Mouse (Mus musculus): ENCODE measurements around the gene Tunar. TPM values are rescaled to one million over a fixed set of nuclear protein-coding genes. Genes with fewer than 3 reads are reported as not detected.

Gene Tunar
- not detected for polyA plus RNA-seq (2017; shearing (Covaris generic))

DNA sequence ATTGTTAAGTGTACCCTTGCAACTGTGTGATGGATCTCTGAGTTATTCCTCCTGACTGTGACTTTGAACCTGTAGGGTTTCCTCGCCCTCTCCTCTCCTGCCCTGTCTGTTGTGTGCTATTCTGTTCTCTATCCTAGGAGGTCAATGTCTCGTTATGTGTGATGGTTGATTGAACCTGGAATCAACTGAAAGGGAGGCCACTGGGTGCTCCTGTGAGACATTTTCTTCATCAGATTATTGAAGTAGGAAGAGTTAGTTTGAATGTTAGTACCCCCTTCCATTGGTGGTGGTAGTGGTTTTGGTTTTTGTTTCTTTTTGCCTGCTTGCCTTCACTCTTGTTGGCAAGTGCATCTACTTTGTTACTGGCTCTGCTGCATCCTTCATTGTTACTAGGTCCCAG lies at the start of gene Tunar:
Gene Tunar (plus strand): TSS at position 301 of the 400 bp plus-strand sequence.
- no peak for ATAC-seq

DNA sequence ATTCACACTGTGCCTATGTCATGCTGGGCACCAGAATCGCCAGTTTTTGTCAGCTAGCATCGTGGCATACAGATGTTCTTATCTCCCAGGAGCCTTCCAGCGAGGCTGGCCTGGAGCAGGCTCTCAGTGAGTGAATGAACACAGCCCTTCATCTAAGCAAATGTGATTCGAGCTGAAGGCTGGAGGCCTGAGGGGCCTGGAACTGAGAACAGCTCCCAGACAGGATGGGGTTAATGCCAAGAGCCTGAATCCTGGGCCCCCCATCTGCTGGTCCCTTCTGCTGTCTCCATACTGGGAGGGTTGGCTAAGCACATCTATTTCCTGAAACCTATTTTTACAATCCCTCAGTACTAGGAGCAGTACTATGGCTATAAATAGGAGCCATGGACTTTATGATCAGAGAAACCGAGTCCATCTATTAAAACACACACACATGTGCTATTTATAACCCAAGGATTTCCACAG lies 21.1 kb upstream of the Tunar start:
- no peak for ATAC-seq

DNA sequence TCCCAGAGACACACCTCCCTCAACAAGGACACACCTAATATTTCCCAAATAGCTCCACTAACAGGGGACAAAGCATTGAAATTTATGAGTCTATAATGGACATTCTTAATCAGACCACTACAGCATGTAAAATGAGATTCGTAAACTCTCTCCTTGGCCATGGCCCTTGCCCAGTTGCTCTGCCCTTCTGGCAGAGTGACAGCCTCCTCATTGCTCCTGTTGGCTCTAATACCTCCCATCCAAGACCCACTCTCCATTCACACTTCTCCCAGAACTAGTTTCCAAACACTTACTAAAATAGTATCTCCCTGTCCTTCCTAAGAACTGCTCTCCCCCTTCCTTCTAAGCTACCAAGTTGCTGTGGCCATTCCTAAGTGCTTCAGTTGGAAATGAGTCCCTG lies 19.3 kb upstream of the Tunar start:
- ATAC-seq: no peak

DNA sequence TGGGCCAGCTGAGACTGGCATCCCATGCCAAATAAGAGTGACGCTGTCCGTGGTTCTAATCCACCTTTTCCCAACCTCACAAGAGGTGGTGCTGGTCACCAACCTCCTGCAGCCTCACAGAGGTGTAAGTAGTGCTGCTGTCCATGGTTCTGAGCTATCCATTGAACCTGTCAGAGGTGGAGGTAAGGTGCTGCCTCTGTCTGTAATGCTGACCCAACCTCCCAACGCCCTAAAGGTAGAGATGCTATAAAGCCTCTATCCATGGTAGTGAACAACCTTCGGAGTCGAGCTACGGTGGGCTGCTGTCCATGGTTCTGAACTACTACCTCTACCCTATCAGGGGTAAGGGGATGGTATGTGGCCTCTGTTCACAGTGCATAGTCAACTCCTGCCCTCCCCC lies 11.5 kb upstream of the Tunar start:
- no peak for ATAC-seq

DNA sequence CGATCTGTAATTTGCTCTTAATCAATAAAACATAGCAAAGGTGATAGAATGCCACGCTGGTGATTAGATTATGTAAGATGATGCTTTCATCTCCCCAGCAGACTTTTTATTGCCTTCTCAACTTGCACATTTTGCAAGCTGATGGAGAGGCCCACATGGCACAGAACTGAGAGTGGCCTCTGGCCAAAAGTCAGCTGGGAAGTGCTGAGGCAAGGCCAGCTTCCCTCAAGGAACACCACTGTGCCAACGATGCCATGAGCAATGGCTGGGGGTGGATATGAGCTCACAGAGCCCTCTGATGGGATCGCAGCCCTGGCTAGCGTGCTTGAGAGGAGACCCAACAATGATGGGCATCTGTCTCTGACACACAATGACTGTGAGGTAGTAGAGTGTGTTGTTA lies 6.6 kb upstream of the Tunar start:
- ATAC-seq: no peak

DNA sequence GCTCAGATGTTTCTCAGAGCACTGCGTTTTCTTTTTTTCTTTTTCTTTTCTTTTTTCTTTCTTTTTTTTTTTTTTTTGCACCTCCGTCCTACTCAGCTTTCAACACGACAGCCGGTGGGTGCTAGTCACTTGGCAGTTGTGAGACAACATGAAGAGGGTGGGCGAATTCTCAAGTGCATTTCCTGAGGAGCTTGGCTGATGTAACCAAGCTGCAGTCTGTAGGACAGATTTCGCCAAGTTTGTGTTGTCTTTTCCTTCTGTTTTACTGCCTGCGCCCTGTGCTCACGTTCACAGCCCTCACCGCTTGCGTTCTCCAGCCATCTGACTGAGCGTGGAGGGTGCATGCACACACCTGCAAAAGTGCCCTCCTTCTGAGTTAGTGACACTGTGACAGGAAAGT lies 5.3 kb upstream of the Tunar start:
- no peak for ATAC-seq

DNA sequence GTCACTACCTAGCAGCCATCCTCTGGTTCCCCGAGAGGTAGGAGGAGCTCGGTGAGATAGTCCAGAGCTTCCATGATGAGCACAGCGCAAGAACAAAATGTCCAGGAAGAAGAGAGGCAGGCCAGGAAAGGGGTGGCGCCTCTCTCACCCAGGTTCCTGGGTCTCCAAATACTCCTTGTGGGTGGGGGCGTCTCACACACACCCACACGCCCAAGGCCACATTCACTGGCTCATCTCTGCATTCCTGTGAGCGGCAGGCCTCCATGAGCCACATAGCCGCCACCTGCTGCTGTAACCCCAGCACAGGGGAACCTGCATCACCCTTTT lies 2.4 kb downstream of the Tunar start:
- no peak for ATAC-seq

DNA sequence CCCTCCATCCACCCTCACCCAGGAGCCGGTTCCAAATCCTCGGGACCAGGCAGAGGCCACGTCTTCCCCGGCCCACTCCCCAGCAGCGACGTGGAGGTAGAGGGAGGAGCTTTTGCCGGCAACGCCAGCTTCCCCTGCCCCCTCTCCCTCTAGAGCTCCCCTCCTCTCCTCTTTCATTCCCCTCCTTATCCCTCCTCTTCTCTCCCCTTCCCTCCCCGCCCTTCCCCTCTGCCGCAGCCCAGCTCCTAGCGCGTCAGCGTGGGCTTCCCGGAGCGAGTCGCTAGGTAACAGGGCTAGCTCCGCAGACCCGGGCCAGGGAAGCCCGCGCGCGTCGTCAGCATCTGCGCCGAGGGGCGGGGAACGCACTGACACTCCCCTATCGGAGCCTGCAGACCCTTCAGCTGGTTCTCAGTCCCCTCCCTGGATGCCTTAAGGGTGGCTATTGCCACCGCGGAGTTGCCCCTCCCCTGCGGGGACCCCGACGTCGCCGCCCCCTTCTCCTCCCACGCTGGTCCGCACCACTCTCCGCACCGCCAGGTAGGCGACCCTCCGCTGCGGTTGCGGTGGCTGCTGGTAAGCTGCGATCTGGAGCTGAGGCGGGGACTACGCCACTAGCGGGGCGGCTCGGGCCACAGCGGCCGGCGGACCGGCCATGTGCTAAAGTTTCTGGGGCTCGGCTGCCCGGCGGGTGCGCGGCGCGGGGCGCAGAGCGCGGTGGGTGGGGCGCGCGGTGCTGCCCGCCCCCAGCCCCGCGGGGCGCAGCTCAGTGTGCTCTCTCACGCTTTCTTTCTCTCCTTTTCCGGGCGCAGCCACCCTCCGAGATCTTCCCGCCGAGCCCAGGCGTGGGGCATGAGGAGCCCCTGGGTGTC lies 3.0 kb downstream of the Tunar start:
- no peak for ATAC-seq

DNA sequence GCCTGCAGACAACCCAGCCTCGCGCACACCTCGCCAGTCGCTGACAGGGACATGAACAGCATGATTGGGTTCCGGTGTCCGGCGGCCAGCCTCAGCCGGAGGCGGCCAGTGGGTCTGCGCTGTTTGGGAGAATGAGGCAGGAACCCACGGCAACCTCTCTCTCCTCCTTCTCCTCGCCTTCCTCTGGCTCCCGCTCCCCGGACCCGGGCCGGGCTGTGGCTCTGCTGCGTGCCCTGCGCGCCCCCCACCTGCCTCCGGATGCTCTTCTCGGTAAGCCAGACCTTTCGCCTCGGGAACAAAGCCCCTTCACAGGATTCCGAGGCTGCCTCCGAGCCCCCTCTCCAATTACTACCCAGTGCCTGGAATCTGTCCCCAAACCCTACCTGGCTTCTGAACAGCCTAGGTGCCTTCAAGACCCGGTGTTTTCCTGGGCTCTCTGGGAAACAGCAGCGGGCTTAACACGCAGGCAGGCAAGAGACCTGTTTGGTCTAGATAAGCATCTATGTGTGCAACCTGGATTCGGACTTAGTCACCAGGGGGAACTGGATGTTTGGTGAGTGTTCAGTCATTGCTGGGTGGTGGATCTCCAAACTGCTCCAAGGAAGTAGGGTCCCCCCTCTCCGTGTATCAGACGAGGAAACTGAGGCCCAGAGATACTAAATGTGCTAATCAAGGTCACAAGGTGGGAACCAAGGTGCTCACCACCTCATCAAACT lies 3.8 kb downstream of the Tunar start:
- ATAC-seq: no peak

DNA sequence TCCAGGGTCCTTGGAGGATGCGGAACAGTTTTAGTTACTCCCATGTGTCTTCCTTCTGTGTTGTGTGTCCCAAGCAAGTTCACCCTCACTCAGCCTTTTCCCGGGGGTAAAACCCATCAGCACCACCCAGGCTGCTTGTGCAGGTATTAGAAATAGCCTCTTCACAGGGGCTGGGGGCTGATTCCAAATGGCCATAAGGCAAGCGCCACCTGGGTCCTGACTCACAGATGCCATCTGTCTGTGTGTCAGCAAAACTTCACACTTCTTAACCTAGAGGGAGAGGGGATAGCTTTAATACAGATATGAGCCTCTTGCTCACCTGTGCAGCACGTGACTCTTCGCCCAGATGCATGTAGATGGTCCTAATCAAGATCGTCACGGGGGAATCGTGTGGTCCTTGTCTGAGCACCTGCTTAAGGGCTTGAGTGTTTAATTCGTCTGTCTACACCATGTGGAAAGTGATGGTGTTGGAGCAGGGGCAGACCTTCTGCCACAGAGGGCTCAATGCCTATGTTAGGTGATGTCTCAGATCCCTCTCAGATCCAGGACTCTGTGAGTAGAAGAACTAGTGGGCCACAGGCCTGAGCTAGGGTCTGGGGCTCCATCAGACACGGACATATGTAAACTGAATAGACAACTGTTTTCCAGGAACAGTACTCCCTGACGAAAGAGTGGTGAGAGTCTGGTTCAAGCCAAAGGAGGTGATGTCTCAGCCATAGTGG lies 4.7 kb downstream of the Tunar start:
- no peak for ATAC-seq

DNA sequence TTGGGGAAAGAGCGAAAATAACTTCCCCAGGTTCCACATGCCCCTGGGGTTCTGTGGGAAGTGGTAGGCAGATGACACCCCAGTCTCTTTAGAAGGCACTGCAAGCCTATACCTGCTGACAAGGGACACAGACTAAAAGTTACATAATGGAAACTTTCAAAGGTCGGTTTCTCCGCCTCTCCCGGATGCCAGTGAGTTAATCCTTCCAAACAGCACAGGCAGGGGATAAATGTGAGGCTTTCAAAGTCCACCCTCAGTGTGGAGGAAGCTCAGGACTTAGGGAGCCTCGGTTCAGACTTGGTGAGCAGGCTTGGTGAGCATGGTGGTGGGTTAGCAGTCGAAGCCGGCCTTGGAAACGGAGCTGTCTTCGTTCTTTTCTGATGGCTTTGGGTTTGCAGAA lies 7.9 kb downstream of the Tunar start:
- ATAC-seq: no peak

DNA sequence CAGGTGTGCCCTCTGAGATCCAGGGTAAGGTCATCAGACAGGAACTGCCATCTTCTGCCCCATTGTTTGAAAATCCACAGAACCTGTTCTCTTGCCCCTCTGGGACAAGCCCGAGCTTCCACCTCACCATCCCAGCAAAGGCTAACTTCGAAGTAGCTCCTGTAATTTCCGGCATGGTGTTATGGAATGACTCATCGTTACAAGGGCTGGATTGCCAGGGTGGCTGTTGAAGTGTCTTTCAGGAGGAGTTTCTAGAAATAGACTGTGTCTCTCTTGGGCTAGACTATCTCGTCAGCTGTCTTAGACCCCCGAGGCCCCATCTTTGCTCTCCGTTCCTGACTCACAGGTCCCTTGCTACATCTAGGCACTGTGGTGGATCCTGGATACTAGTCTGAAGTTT lies 10.8 kb downstream of the Tunar start:
- no peak for ATAC-seq

DNA sequence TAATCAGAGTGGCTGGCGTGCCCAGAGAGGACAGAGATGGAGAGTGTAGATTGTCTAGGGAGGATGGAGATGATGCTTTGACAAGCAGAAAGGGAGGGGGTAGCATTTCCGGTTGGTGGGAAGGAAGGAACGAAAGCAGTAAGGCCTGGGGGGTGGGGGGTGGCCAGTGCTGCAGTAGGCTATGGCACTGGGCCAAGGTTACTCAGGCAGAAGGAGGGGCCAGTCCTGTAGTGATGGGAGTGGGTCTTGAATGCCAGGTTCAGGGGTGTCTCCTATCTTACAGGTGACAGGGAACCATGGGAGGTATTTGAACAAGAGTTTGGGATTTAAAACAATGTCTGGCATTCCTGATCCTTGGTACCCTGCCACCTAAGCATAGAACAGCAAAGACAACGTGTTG lies 13.2 kb downstream of the Tunar start:
- ATAC-seq: no peak

DNA sequence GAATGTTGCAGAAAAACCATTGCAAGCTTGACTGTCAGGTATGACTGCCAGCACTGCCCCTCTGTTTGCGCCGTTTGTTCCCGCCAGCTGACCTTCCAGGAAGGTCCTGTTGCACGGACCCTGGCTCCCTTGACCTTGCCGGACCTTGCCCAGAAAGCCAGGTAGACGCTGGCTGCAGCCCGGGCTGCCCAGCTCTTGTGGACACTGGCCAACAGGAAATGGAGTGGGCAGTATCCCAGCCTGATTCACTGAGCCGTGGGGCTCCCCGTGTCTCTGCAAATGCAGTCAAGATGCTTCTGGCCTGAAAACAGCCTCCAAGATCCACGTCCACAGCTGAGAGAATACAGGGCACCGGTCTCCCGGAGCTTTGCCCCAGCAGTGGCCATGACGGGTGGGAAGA lies 13.6 kb downstream of the Tunar start:
- no peak for ATAC-seq

DNA sequence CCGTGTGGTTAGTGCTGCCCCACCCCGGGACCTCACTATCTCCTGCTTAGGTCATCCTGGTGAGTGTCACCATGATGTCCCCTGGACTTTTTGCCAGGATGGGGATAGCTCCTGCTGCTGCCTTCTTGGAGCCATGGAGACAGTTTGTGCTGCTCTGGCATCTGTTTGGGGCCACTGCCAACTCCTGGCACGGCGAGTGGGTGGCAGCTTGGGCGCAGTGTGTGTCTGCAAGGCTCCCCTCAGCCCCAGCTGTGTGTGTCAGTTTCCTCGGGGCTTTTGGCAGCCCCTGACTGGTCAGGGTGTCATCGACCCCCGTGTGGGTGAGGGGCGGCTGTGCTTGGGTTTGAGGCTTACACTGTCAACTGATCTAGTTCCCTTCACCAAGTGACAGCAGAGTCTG lies 20.6 kb downstream of the Tunar start:
- no peak for ATAC-seq

DNA sequence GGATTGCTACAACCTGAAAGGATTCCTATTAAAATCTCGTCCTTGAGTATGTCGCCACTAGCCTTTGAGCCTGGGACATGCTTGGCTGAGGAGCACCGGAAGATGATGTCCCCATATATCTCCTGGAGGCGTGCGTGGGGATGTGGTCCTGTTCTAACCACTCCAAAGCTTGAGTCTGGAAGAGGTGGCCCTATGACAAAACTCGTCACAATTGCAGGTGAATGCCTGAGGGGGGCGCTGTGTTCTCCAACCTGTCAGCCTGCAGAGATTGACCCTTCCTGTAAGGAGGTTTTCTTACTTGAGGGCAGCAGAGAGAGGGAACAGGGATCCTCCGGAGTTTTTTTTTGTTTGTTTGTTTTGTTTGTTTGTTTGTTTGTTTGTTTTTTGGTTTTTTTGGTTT lies 21.1 kb downstream of the Tunar start:
- no peak for ATAC-seq

DNA sequence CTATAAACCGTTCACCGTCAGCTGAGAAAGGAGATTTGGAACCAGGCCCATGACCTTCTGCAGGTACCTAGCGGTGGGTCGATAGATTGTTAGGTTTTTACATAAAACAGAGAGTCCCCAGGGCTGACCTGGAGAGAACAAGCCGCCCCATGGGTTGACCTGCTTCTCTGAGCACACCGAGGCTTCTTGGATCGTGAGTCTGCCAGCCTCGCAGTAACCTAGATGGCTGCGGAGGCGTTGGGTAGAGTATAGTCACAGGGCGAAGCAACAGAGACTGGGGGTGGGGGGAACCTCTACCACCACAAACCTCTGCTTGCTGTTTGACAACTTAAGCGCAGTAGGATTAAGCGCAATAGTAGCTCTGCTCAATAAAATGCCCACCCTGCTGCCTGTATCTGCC lies 23.1 kb downstream of the Tunar start:
- no peak for ATAC-seq

DNA sequence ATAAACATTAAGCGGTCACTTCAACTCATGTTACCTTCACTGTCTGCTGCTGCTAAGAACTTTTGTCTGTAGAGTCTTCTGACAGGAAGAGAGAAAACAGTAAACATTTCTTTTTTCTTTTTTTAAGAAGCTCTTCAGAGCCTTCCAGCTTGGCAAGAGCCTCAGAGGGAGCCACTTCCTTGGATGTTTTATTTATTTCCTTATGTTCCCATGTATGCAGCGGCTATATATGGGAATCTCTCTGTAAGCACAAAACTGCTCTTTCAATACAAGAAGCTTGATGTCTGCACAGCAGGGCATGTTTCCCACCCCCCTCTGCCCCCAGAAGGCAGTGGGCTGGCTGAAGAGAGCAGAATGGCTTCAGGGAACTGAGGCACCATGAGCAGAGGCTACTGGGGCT lies 30.0 kb downstream of the Tunar start:
- ATAC-seq: no peak

DNA sequence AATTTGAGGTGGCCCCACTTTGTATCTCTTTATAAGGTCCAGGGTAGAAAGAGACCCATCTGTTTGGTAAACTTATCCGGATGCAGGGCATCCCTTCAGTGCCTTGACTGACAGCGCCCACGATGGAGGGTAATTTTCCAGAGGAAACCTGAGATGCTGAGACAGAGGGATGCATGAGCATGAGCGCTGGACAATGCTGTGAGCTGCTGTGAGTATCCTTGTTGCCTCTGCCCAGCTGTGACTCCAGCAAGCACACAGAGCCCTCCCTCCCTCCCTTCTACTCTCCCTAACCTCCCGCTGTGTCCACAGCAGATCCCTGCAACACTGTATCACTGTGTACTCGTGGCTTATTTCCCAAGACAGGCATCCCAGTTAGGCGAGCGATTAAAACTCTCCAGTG lies 40.9 kb downstream of the Tunar start:
- no peak for ATAC-seq

DNA sequence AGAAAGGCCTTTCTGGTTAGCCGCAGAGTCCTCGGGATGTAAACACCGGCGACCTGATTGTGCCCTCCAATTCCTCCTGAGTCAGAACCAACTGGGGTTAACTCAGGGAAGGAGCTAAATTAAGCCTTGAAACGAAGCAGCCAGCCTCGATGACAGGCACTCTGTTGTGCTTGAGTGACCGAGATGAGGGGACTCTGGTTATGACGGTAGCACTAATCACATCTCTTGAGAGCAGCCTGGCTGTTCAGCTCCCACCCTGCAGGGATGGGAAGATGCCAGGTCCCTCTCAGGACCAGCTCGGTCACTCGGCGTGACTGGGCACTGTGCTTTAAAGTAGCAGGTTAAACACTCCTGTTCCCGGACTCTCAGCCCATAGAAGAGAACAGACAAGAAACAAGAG lies 43.3 kb downstream of the Tunar start:
- ATAC-seq: no peak

DNA sequence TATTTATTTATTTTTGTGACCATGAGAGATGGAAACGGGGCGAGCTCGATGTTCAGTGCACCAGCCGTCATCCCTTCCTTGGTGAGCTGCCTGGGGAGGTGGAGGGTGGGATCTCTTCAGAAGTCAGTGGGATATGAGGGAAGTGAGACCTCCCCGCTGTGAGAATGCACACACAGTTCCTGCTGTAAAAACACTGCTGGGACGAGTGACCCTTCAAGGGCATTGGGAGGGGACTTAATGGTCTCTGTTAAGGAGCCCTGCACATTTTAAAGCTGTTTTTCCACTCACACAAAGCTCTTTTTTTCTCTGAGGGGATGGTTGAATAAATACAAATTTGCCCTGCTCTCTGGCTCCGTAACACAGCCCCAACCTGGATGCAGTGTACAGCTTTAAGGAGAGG lies 49.1 kb downstream of the Tunar start:
- ATAC-seq: no peak

DNA sequence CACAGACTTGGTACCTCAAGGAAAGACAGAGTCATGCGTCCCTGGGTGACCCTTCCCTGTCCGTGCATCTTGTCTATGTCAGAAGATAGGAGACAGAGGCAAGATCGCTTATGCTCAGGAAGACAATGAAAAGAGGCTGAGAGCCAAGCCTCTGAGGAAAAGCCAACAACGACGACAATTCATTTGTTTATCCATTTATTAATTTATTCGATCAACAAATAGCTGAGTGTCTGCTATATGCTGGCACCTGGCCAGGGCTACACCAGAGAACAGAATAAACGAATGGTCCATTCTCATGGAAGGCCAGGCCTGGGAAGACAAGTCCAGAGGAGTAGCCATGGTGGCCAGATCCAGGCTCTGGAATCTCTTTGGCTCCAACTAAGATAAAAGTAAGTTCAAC lies 61.0 kb downstream of the Tunar start:
- ATAC-seq: no peak

DNA sequence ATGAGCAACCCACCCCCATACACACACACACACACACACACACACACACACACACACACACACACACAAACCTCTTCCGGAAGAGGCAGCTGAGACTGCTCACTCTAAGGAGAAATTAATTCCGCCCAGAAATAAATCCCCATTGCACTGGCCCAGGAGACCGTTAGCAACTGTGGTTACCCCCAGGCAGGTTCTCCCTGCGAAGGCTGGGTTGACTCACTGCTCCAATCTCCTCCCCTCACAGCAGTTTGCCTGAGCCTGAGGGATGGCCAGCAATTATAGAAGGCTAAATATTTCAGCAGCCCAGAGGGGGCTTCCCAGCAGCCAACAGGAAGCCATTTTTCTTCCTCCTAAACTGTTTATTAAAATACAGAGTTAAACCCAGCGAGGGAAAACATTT lies 64.5 kb downstream of the Tunar start:
- no peak for ATAC-seq

DNA sequence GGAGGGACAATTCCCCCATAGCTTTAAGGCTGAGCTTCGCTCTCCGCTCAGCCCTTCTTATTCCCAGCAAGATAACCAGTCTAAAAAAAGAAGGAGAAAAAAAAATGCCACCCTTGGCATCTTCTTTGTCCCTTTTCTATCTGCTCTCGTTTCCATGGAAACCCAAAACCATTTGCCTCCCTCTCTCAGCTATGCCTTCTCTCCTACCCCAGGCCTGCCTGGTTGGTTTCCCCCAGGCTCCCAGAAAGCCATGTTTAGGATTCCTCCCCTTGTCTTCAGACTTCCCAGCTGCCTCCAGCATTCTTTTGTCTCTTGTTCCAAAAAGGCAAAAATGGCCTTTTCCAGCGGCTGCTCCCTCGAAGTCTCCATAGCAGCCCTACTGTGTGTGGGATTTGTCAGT lies 70.1 kb downstream of the Tunar start:
- no peak for ATAC-seq

Data from CD4-positive, CD25-positive, alpha-beta regulatory T cell, adult 4 months (primary cell).